Mouse (Mus musculus): ENCODE results near the gene Kif5c. TPM values are rescaled to one million over a fixed set of nuclear protein-coding genes. Genes with fewer than 3 reads are reported as not detected.

The Kif5c gene
- total RNA-seq (2023), result 0.57 to 0.94 TPM in 2 of 4 replicates, not detected in the others

GRCm38 (mm10) chr2:49618829-49619718 is at the start of gene Kif5c:
TSS of gene Kif5c (plus strand) at chr2:49619298.

GRCm38 (mm10) chr2:49787376-49788050 is 168.4 kb downstream of the Kif5c start, which contains the start of gene Lypd6b:
TSS of gene Lypd6b (plus strand) at chr2:49787688.

Other genes with a start within 250 kb of the Kif5c start
- gene Epc2, start 167.8 kb upstream of the Kif5c start, total RNA-seq (2023), result 68.6 to 74.0 TPM (median 70.2 TPM) in 4 replicates
- gene Lypd6b, start 168.4 kb downstream of the Kif5c start, total RNA-seq (2023), result not detected in 4 replicates